Mouse (Mus musculus): Measurements from ENCODE around the gene Wdfy3.

The Wdfy3 gene

GRCm38 (mm10) chr5:101825111-101825911 lies 244.4 kb downstream of the Wdfy3 start:
- DNase-seq: no peak

DNA sequence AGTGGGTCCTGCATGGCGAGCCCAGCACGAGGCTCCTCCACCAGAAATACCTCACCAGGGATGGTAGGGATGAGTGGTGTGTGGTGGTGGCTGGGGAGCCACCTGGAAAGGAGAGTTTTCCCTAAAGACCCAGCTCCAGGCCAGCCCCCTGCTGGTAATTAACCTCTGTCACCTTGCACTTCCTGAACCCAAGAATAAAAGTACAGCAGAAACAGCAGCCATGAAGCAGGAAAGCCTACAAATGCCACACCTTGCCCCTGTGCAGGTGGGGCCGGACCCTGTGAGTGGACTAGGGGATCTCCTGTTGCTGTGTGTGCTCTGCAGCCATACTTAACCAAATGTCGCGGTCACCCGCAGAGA lies 247.4 kb downstream of the Wdfy3 start:
- DNase-seq: no peak

DNA sequence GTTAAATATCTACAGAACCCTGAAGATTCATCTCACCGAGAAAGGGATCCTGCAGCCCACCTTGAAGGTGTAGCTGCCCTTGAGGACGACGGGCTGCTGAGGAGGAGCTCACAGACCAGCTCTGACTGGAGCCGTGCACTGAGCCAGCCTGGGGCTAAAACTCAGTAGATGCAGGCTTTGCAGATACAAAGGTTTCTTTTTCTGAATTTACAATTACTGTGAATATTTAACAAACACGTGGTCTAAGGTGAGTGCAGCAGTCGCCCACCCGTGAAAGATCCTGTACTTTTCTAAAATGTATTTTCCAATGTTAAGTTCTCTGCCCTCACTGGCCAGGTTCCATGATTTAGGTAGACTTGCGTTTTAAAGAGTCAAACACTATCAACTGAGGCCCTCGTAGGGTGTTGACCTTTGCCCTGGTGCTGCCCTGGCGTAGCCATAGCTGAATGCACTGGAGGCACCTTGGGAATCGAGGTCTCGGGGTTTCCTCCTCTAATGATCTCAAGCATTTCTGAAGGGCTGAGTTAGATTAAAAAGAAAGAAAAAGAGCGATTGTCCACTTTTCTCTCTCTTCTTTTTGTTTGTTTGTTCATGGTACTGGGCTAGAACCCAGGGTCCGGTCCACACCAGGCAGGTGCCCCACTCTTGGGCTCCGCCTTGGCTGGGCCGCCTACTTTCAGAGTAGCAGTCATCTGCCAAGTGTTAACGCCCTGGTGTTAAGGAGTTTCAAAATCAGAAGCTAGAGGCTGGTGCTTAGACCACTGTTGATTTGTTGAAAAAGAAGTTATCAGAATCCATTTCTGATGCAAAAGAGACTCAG lies 248.0 kb downstream of the Wdfy3 start:
- peak; percentile 61 for DNase-seq

DNA sequence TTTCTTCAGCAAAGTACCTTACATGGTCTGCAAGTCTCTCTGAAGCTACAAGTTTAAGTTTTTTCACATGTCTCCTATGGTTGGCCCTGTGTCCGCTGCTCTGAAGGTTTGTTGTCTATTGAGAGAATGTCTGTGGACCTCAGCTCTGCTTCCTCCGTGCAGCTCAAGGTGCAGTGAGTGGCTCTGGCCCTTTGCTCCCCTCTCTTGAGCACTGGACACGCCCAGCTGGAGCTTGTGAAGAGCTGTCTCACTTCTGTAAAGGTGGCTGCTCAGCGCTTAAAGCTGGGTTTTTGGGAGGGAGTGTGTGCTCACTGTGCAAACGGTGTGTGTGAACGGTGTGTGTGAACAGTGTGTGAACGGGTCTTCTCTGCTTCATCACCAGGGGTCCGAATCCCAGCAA lies 248.7 kb downstream of the Wdfy3 start:
- DNase-seq: peak; percentile 50

GRCm38 (mm10) chr5:101819844-101820243 lies 249.9 kb downstream of the Wdfy3 start:
- no peak for DNase-seq

GRCm38 (mm10) chr5:101819216-101819615 lies 250.5 kb downstream of the Wdfy3 start:
- DNase-seq: no peak

DNA sequence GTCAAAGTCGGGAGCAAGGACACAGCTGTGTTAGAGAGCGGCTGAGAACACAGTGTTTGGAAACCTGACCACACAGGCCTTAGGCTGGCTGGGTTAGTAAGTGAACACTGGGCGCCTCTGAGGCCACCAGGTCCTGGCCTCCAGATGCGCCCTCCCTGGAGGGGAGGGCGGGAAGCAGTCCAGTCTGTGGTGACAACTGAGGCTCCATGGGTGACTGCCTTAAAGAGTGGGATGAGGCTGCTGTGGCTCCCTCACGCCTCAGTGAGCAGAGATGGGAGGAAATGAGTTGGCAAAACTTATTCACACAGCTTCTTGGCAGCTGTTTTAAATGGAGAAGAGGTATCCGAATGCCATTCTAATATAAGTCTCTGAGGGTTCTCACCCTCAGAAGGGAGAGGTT lies 252.9 kb downstream of the Wdfy3 start:
- DNase-seq: no peak

DNA sequence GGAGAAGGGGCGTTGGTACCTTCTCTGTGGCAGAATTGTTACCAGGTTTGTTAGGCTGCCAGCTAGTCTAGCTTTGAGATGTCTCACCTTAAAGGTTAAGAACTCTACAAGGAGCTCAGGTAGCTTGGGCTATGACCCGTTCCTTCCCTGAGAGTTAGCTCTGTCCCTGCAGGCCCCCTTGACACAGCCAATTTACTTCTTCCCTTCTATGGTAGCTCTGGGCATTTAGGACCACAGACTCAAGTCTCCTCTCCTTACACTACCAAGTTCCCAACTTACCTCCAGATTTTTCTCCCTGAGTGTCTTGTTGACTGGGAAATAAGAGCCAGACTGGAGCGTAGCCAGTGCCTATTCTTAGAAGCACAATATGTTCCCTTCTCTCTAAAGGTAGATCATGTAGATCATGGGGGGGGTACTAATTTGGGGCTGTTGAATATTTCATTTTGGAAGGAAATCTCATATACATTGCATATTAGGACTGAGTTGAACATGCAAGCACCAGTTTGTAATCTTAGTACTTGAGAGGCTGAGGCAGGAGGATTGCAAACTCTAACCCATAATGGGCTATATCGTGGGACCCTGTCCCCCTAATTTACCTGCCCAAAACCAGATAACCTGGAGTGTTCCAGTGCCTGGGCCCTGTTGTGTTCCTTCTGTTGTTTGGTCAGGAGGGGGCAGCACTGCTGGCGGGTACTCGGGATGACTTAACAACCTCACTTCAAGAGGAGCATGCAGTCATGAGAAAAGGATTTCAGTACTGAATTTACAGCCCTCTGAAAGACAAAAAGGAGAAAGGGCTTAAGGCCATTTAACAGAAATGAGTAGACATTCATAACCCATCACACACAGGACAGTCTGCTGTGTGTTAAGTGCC lies 258.2 kb downstream of the Wdfy3 start:
- DNase-seq: no peak

GRCm38 (mm10) chr5:101802358-101803022 lies 267.2 kb downstream of the Wdfy3 start:
- DNase-seq: no peak

DNA sequence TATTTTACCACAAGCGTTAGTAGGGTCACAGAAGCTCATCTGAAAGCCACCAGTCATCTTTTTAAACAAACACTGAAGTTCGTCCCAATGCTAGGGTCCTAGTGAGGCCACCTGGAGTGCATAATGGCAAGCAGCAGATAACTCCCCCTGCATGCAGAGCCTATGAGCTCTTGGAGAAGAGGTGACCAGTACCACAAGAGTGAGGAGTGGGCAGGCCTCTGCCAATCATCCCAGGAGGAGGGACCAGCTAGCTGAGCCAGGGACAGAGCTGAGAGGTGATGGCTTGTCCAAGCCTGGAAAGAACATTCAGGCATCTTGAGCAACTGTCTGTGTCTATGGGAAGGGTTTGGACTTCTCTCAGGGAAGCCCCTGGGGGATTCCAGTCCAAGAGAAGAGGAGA lies 267.8 kb downstream of the Wdfy3 start:
- no peak for DNase-seq

- DNase-seq: no peak
Measured at GRCm38 (mm10) chr5:101792665-101793064, 277.1 kb downstream of the Wdfy3 start.

DNA sequence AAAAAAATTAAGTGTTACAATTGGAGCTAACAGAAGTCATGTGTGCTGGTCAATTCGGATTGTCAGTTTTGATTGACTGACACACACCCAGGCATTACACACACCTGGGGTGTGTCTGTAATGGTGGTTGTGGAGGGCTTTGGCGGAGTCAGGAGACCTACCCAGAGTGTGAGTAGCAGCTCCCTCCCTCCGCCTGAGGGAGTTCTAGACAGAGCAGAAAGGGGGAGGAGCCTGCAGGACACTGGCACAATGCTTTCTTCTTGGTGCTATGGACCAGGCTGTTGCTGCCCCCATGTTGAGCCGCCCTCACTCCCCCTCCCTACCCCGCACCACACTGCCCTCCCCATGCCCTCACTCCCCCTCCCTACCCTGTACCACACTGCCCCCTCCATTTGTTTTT lies 279.2 kb downstream of the Wdfy3 start:
- no peak for DNase-seq

DNA sequence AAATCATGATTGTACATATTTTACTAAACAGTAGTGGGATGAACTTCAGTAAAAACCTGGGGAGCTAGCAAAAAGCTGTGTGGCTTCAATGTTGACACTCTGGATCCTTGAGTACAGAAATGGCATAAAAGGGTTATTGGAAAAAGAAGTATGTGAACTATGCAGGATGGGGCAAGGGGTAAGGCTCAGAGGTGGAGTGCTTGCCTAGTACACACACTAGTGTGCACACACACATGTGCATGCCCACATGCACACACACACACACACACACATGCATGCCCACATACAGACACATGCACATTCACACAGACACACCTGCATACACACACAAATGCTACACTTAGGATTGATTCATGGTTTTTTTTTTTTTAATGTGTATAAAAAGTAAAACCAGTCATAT lies 280.0 kb downstream of the Wdfy3 start:
- DNase-seq: no peak

- no peak for DNase-seq
Measured at GRCm38 (mm10) chr5:101785921-101786614, 283.7 kb downstream of the Wdfy3 start.

DNA sequence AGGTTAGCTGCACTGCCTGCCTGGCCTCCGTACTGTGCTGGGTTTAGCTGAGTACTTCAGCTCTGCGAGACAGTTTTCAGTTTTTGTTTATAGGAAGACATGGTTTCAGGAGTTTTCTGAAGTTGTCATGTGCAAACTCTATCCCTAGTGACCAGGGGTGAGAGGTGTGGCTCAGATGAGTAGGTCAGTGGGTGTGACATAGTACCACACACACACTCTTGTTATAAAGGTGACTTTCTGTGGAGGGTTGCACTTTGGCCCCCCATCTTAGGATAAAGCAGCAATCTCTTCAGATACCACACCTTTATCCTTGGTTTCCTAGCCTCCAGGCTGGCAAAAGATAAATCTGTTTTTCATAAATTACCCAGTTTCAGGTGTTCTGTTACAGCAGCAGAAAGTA lies 284.9 kb downstream of the Wdfy3 start:
- no peak for DNase-seq

DNA sequence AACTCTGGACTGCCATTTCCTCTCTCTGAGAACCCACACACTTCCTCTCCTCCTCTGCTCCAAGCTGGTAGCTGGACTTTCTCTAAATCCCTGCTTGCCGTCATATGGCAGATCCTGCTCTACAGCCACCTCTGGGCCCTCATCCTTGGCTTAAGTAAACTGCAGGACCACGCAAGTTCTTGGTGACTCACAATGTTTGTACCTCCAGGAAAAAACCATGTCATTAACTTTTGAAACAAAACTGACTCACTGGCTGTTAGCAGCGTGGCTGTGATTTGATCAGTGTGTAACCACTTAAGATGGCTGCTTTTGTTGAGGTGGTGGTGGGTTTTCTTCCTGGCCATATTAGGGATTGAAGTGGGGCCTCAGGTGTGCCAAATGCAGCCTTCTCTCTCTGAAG lies 285.4 kb downstream of the Wdfy3 start:
- DNase-seq: no peak
